Comparison of ENCODE assay signal across 9 mouse cellular contexts in genomic region chr7:45198435-45198834, GRCm38 (mm10). TPM values are rescaled to one million over a fixed set of nuclear protein-coding genes. Genes with fewer than 3 reads are reported as not detected.
DNase-seq lines count a peak whose midpoint lies in the region; ATAC-seq and TF ChIP-seq lines count a peak whose summit lies in the region.
"Had no signal": no experiment of that assay in that cellular context is flagged by ENCODE, and none has a peak within 500 bp of the region (broad histone marks: within the 10 kb centered on the region; RNA-seq: fewer than 3 reads in every experiment).

No protein-coding gene starts in this region.

- peak; percentile 92 for TF ChIP-seq CTCF in cortical plate, adult 2 months (IDR thresholded peaks at IDR 0.05; ENCODE audit: extremely low read depth, insufficient read depth, low read length)
- TF ChIP-seq CTCF in intestine, postnatal 0 days (IDR thresholded peaks at IDR 0.05; ENCODE audit: low read depth): peak; percentile 95

- no peak overlapping the region for H3K4me3 ChIP-seq in cortical plate, adult 2 months (ENCODE audit: insufficient read depth, low read length)
- H3K4me3 ChIP-seq in intestine, postnatal 0 days (ENCODE audit: low read depth, low read length): no peak overlapping the region
- H3K4me3 ChIP-seq in midbrain, embryonic 16.5 days (ENCODE audit: low read depth, low read length): no peak overlapping the region

- no peak for TF ChIP-seq POLR2A in cortical plate, adult 2 months (IDR thresholded peaks at IDR 0.05; ENCODE audit: extremely low read depth, insufficient read depth, low read length)

- H3K27ac ChIP-seq in cortical plate, adult 2 months (ENCODE audit: insufficient read depth, low read length): peak overlapping the region; percentile 9; the same call in 1 of the 2 replicates
- H3K27ac ChIP-seq in intestine, postnatal 0 days (ENCODE audit: low read depth, low read length): no peak overlapping the region
- no peak overlapping the region for H3K27ac ChIP-seq in midbrain, embryonic 16.5 days (ENCODE audit: low read length)

- H3K36me3 ChIP-seq in intestine, postnatal 0 days (ENCODE audit: control insufficient read depth, insufficient read depth): no peaks in the 10 kb centered on the region
- H3K36me3 ChIP-seq in midbrain, embryonic 16.5 days (ENCODE audit: control insufficient read depth, insufficient read depth, low read length): no peaks in the 10 kb centered on the region
- no peaks in the 10 kb centered on the region for H3K36me3 ChIP-seq in splenic B cell, adult 2 months (ENCODE audit: control insufficient read depth, insufficient read depth, low read length, poor library complexity, severe bottlenecking)

- ATAC-seq in intestine, postnatal 0 days: peak; percentile 28; the same call in 1 of the 2 replicates
- peak; percentile 57 for ATAC-seq in midbrain, embryonic 16.5 days

- no peaks in the 10 kb centered on the region for H3K9me3 ChIP-seq in intestine, postnatal 0 days (ENCODE audit: control insufficient read depth)
- no peaks in the 10 kb centered on the region for H3K9me3 ChIP-seq in midbrain, embryonic 16.5 days (replicated peaks; ENCODE audit: control insufficient read depth, low read length, poor library complexity, severe bottlenecking)

- peak; percentile 39 to 58 for DNase-seq in urinary bladder, adult 18-20 months (ENCODE audit: low spot score in 2 of 2)
- no peak for DNase-seq in urinary bladder, postnatal 10 days (ENCODE audit: low spot score)
- DNase-seq in gastrocnemius, postnatal 25 days: peak; percentile 60
- DNase-seq in left cerebral cortex, postnatal 36 days (ENCODE audit: low spot score in 2 of 2): peak; percentile 69 to 75
- peak; percentile 81 for DNase-seq in splenic B cell, adult 2 months (ENCODE audit: low read depth, low spot score)

- intact Hi-C loops in left cerebral cortex, postnatal 36 days (cut with DNase I): no loop called here

- WGBS in intestine, postnatal 0 days: 13% methylated on average over 5 of the region's 5 CpGs
- WGBS in midbrain, embryonic 16.5 days: 10% methylated on average over 5 of the region's 5 CpGs

- H3K4me2 ChIP-seq in intestine, postnatal 0 days (replicated peaks; ENCODE audit: low read depth): no peak overlapping the region
- no peak overlapping the region for H3K4me2 ChIP-seq in midbrain, embryonic 16.5 days (ENCODE audit: low read length)

- peaks cover 6% of the 10 kb centered on the region; the same call in 1 of the 2 replicates for H3K27me3 ChIP-seq in intestine, postnatal 0 days (replicated peaks; ENCODE audit: control insufficient read depth, insufficient read depth, low read length)
- H3K27me3 ChIP-seq in midbrain, embryonic 16.5 days (ENCODE audit: control insufficient read depth, insufficient read depth, low read depth, low read length): no peaks in the 10 kb centered on the region
- no peaks in the 10 kb centered on the region for H3K27me3 ChIP-seq in splenic B cell, adult 2 months (ENCODE audit: control insufficient read depth, insufficient read depth, low read length, poor library complexity, severe bottlenecking)

- 0 out of 2 replicates have a peak, but pooled peaks cover 2% of the 10 kb centered on the region for H3K4me1 ChIP-seq in cortical plate, adult 2 months (ENCODE audit: control insufficient read depth, insufficient read depth, low read length)
- no peaks in the 10 kb centered on the region for H3K4me1 ChIP-seq in intestine, postnatal 0 days (replicated peaks; ENCODE audit: control insufficient read depth, insufficient read depth, low read length)
- peaks cover 2% of the 10 kb centered on the region; the same call in 1 of the 2 replicates for H3K4me1 ChIP-seq in midbrain, embryonic 16.5 days (ENCODE audit: control insufficient read depth, insufficient read depth, low read length)

- H3K9ac ChIP-seq in intestine, postnatal 0 days (ENCODE audit: low read depth, low read length): no peak overlapping the region
- H3K9ac ChIP-seq in midbrain, embryonic 16.5 days (ENCODE audit: low read depth, low read length): peak overlapping the region; percentile 37

RNA-seq across cellular contexts. Expression of gene Ccdc155, which starts 6.3 kb away (rescaled TPM):
- polyA plus RNA-seq in cortical plate, adult 2 months (2012; rRNA removed): 4.7 and 5.0 TPM in 2 replicates
- total RNA-seq in gastrocnemius, postnatal 25 days (2021): under 1 TPM; 0.19 to 0.23 TPM
- 0.07 TPM in 1 of 2 replicates, not detected in the other for polyA plus RNA-seq in intestine, postnatal 0 days (2015; fragmentation: Nextera tagmentation; extraction: Ambion mirVana)
- total RNA-seq in left cerebral cortex, postnatal 36 days (2021): 1 to 10 TPM; 5.1 to 5.2 TPM
- 0.45 and 0.53 TPM in 2 replicates for polyA plus RNA-seq in midbrain, embryonic 16.5 days (2015; fragmentation: Nextera tagmentation; extraction: Ambion mirVana)

RNA-seq across cellular contexts. Expression of gene Dkkl1, which starts 13.5 kb away (rescaled TPM):
- 41.4 and 47.2 TPM in 2 replicates for polyA plus RNA-seq in cortical plate, adult 2 months (2012; rRNA removed)
- not detected for total RNA-seq in gastrocnemius, postnatal 25 days (2021)
- 0.47 and 0.55 TPM in 2 replicates for polyA plus RNA-seq in intestine, postnatal 0 days (2015; fragmentation: Nextera tagmentation; extraction: Ambion mirVana)
- total RNA-seq in left cerebral cortex, postnatal 36 days (2021): 10 to 100 TPM; 25.9 to 29.9 TPM
- polyA plus RNA-seq in midbrain, embryonic 16.5 days (2015; fragmentation: Nextera tagmentation; extraction: Ambion mirVana): 6.2 and 10.5 TPM in 2 replicates

RNA-seq across cellular contexts. Expression of gene Tead2, which starts 17.1 kb away (rescaled TPM):
- 5.0 and 6.4 TPM in 2 replicates for polyA plus RNA-seq in cortical plate, adult 2 months (2012; rRNA removed)
- total RNA-seq in gastrocnemius, postnatal 25 days (2021): 1 to 10 TPM; 2.5 to 2.8 TPM
- polyA plus RNA-seq in intestine, postnatal 0 days (2015; fragmentation: Nextera tagmentation; extraction: Ambion mirVana): 18.7 and 20.8 TPM in 2 replicates
- 1 to 10 TPM; 3.9 to 5.6 TPM for total RNA-seq in left cerebral cortex, postnatal 36 days (2021)
- polyA plus RNA-seq in midbrain, embryonic 16.5 days (2015; fragmentation: Nextera tagmentation; extraction: Ambion mirVana): 30.5 and 39.5 TPM in 2 replicates

RNA-seq across cellular contexts. Expression of gene Pth2, which starts 17.6 kb away (rescaled TPM):
- not detected in 2 replicates for polyA plus RNA-seq in cortical plate, adult 2 months (2012; rRNA removed)
- not detected for total RNA-seq in gastrocnemius, postnatal 25 days (2021)
- not detected in 2 replicates for polyA plus RNA-seq in intestine, postnatal 0 days (2015; fragmentation: Nextera tagmentation; extraction: Ambion mirVana)
- not detected for total RNA-seq in left cerebral cortex, postnatal 36 days (2021)
- 1.1 and 1.2 TPM in 2 replicates for polyA plus RNA-seq in midbrain, embryonic 16.5 days (2015; fragmentation: Nextera tagmentation; extraction: Ambion mirVana)
- total RNA-seq: adrenal gland, postnatal 4 days had no signal

RNA-seq across cellular contexts. Expression of gene Gfy, which starts 19.1 kb away (rescaled TPM):
- polyA plus RNA-seq in cortical plate, adult 2 months (2012; rRNA removed): 0.38 and 0.62 TPM in 2 replicates
- not detected for total RNA-seq in gastrocnemius, postnatal 25 days (2021)
- not detected in 2 replicates for polyA plus RNA-seq in intestine, postnatal 0 days (2015; fragmentation: Nextera tagmentation; extraction: Ambion mirVana)
- under 1 TPM; 0.17 to 0.50 TPM for total RNA-seq in left cerebral cortex, postnatal 36 days (2021)
- polyA plus RNA-seq in midbrain, embryonic 16.5 days (2015; fragmentation: Nextera tagmentation; extraction: Ambion mirVana): not detected in 2 replicates
- total RNA-seq: adrenal gland, postnatal 4 days had no signal
